Mouse (Mus musculus): ENCODE measurements at regions not wholly inside any gene's neighbourhood (a gene's known extent, or its start where the extent isn't known, plus 50 kb on each side); places are given as distances from the start of the nearest gene placed in this dataset.

- Histone ChIP-seq H3K27me3 (ENCODE audit: control insufficient read depth, insufficient read depth, insufficient read length) (no peaks in the 10 kb centered on the region), H3K79me2 (ENCODE audit: control insufficient read depth, insufficient read depth) (no peaks in the 10 kb centered on the region), H3K4me3 (no peak overlapping the region), H3K36me3 (ENCODE audit: control insufficient read depth, insufficient read depth) (no peaks in the 10 kb centered on the region), H3K4me2 (ENCODE audit: low read depth) (no peak overlapping the region), H3ac (ENCODE audit: control insufficient read depth, insufficient read length) (no peak overlapping the region)
- TF ChIP-seq POLR2AphosphoS2 (IDR thresholded peaks at IDR 0.05; ENCODE audit: insufficient read length, low read depth) = no peak
- TF ChIP-seq TCF12 (IDR thresholded peaks at IDR 0.05; ENCODE audit: insufficient read depth, poor library complexity, severe bottlenecking) = no peak
- TF ChIP-seq MAX (IDR thresholded peaks at IDR 0.05; ENCODE audit: low read depth) = no peak
- TF ChIP-seq MYOD1 (IDR thresholded peaks at IDR 0.05; ENCODE audit: control insufficient read depth in 1 of 3, insufficient read length in 2 of 3, low read depth in 2 of 3) = no peak
- no peak for TF ChIP-seq REST (IDR thresholded peaks at IDR 0.05; ENCODE audit: insufficient read depth, insufficient read length)
- no peak for TF ChIP-seq MYOG (IDR thresholded peaks at IDR 0.05; ENCODE audit: control insufficient read depth in 1 of 3, insufficient read depth in 1 of 3, insufficient read length in 2 of 3, low read depth in 2 of 3)
- no peak for TF ChIP-seq TCF3 (IDR thresholded peaks at IDR 0.05; ENCODE audit: insufficient read length, low read depth)
- TF ChIP-seq E2F4 (IDR thresholded peaks at IDR 0.05; ENCODE audit: insufficient read depth) = no peak
- no peak for TF ChIP-seq CEBPB (IDR thresholded peaks at IDR 0.05; ENCODE audit: insufficient read depth, poor library complexity, severe bottlenecking)
- no peak for TF ChIP-seq POLR2A (IDR thresholded peaks at IDR 0.05; ENCODE audit: insufficient read length, low read depth)
- TF ChIP-seq USF1 (IDR thresholded peaks at IDR 0.05; ENCODE audit: low read depth) = no peak
- no peak for TF ChIP-seq SRF (IDR thresholded peaks at IDR 0.05; ENCODE audit: control insufficient read depth, insufficient read length, low read depth)
These were observed 99.0 kb upstream of the Ankrd1 start for GRCm38 (mm10) chr19:36218921-36219320.

DNA sequence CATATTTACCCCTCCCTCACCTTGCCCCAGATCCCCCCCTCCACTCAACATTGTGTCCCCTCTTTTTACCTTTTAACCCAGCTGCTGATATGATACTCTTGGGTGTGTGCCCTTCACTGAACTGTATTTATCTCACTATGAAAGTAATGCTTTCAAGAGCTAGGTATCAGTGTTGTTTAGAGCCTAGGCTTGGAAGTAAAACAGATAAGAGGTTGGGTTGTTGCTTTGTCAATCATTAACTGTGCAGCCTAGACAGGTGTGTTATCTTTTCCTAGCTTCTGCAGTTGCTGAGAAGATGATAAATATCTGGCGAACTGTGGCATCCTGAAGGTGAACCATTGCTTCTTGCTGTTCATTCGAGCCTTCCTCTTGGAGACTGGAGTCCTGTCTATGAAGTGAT lies 101.2 kb upstream of the Ankrd1 start:
- Histone ChIP-seq H3K27me3 (ENCODE audit: control insufficient read depth, insufficient read depth, insufficient read length) (no peaks in the 10 kb centered on the region), H3K79me2 (ENCODE audit: control insufficient read depth, insufficient read depth) (no peaks in the 10 kb centered on the region), H3K4me3 (no peak overlapping the region), H3ac (ENCODE audit: control insufficient read depth, insufficient read length) (no peak overlapping the region), H3K36me3 (ENCODE audit: control insufficient read depth, insufficient read depth) (no peaks in the 10 kb centered on the region), H3K4me2 (ENCODE audit: low read depth) (no peak overlapping the region)
- TF ChIP-seq REST (IDR thresholded peaks at IDR 0.05; ENCODE audit: insufficient read depth, insufficient read length) = no peak
- TF ChIP-seq TCF12 (IDR thresholded peaks at IDR 0.05; ENCODE audit: insufficient read depth, poor library complexity, severe bottlenecking) = no peak
- no peak for TF ChIP-seq POLR2AphosphoS2 (IDR thresholded peaks at IDR 0.05; ENCODE audit: insufficient read length, low read depth)

DNA sequence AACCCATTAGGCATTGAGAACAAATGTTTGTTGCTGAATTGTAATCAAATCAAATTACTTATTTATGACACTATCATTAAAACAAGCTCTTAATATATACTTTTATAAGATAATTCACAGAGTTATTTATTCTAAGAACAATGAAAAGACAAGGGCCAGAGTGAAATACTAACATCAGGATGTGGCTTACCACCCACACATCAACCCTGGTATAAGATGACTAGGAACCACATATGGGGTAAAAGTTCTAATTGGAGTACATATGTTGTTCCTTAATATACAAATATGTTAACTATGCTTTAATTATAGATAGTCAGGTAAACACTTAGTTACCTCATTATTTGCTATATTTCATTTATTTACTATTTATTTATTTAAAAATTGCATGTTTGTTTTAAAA lies 101.7 kb upstream of the Ankrd1 start:
- no peak overlapping the region for H3K4me3 ChIP-seq
- no peak overlapping the region for H3ac ChIP-seq (ENCODE audit: control insufficient read depth, insufficient read length)
- H3K79me2 ChIP-seq (ENCODE audit: control insufficient read depth, insufficient read depth) = no peaks in the 10 kb centered on the region
- H3K36me3 ChIP-seq (ENCODE audit: control insufficient read depth, insufficient read depth) = no peaks in the 10 kb centered on the region
- TF ChIP-seq TCF3 (IDR thresholded peaks at IDR 0.05; ENCODE audit: insufficient read length, low read depth) (no peak), MAX (IDR thresholded peaks at IDR 0.05; ENCODE audit: low read depth) (no peak), REST (IDR thresholded peaks at IDR 0.05; ENCODE audit: insufficient read depth, insufficient read length) (no peak), E2F4 (IDR thresholded peaks at IDR 0.05; ENCODE audit: insufficient read depth) (no peak), POLR2A (IDR thresholded peaks at IDR 0.05; ENCODE audit: insufficient read length, low read depth) (no peak), MYOG (IDR thresholded peaks at IDR 0.05; ENCODE audit: control insufficient read depth in 1 of 3, insufficient read depth in 1 of 3, insufficient read length in 2 of 3, low read depth in 2 of 3) (no peak), USF1 (IDR thresholded peaks at IDR 0.05; ENCODE audit: low read depth) (no peak), CEBPB (IDR thresholded peaks at IDR 0.05; ENCODE audit: insufficient read depth, poor library complexity, severe bottlenecking) (no peak)
- no peak overlapping the region for H3K4me2 ChIP-seq (ENCODE audit: low read depth)
- no peaks in the 10 kb centered on the region for H3K27me3 ChIP-seq (ENCODE audit: control insufficient read depth, insufficient read depth, insufficient read length)

DNA sequence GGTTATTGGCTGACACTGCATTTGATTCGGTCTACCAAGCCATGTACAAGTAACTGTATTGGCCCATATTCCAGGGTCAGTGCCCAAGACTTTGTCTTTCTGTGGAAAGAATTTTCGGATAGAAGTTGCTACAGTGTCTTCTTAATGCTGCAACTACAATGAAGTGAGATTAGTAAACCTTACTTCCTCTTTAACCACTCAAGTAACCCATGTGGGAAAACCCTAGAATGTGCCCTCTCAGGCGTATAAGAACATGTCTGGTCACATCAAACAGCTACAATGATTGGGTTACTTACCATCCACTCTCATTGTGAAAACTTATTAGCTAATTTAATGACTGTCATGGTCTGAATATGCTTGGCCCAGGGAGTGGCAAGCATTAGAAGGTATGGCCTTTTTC lies 102.3 kb upstream of the Ankrd1 start:
- Histone ChIP-seq H3K36me3 (ENCODE audit: control insufficient read depth, insufficient read depth) (no peaks in the 10 kb centered on the region), H3K27me3 (ENCODE audit: control insufficient read depth, insufficient read depth, insufficient read length) (no peaks in the 10 kb centered on the region), H3ac (ENCODE audit: control insufficient read depth, insufficient read length) (no peak overlapping the region), H3K4me3 (no peak overlapping the region), H3K79me2 (ENCODE audit: control insufficient read depth, insufficient read depth) (no peaks in the 10 kb centered on the region), H3K4me2 (ENCODE audit: low read depth) (no peak overlapping the region)
- no peak for TF ChIP-seq SRF (IDR thresholded peaks at IDR 0.05; ENCODE audit: control insufficient read depth, insufficient read length, low read depth)
- no peak for TF ChIP-seq TCF3 (IDR thresholded peaks at IDR 0.05; ENCODE audit: insufficient read length, low read depth)
- TF ChIP-seq USF1 (IDR thresholded peaks at IDR 0.05; ENCODE audit: low read depth) = no peak
- TF ChIP-seq POLR2AphosphoS2 (IDR thresholded peaks at IDR 0.05; ENCODE audit: insufficient read length, low read depth) = no peak
- no peak for TF ChIP-seq CEBPB (IDR thresholded peaks at IDR 0.05; ENCODE audit: insufficient read depth, poor library complexity, severe bottlenecking)
- no peak for TF ChIP-seq E2F4 (IDR thresholded peaks at IDR 0.05; ENCODE audit: insufficient read depth)
- TF ChIP-seq MYOD1 (IDR thresholded peaks at IDR 0.05; ENCODE audit: control insufficient read depth in 1 of 3, insufficient read length in 2 of 3, low read depth in 2 of 3) = no peak
- TF ChIP-seq REST (IDR thresholded peaks at IDR 0.05; ENCODE audit: insufficient read depth, insufficient read length) = no peak
- TF ChIP-seq MAX (IDR thresholded peaks at IDR 0.05; ENCODE audit: low read depth) = no peak
- TF ChIP-seq POLR2A (IDR thresholded peaks at IDR 0.05; ENCODE audit: insufficient read length, low read depth) = no peak
- TF ChIP-seq TCF12 (IDR thresholded peaks at IDR 0.05; ENCODE audit: insufficient read depth, poor library complexity, severe bottlenecking) = no peak
- no peak for TF ChIP-seq MYOG (IDR thresholded peaks at IDR 0.05; ENCODE audit: control insufficient read depth in 1 of 3, insufficient read depth in 1 of 3, insufficient read length in 2 of 3, low read depth in 2 of 3)

DNA sequence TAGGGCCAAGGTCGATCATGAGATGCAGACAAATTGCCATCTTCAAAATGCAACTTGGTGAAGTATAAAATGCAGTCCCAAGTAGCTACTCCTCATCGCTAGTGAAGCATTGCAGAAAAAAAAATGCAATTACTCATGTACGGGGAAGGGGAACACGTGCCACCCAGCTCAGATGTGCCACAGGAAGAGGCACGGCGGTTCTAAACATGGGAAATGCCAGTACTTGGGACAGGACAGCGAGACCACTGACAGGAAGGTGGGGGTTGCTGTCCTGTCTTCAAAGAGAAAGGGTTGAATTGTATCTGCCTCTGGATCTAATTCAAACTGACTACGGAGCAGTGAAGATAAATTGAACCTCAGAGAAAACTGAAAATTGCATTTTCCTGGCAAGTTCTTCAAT lies 104.6 kb upstream of the Ankrd1 start:
- Histone ChIP-seq H3K4me2 (ENCODE audit: low read depth) (no peak overlapping the region), H3K4me3 (no peak overlapping the region), H3ac (ENCODE audit: control insufficient read depth, insufficient read length) (no peak overlapping the region), H3K36me3 (ENCODE audit: control insufficient read depth, insufficient read depth) (no peaks in the 10 kb centered on the region), H3K79me2 (ENCODE audit: control insufficient read depth, insufficient read depth) (no peaks in the 10 kb centered on the region), H3K27me3 (ENCODE audit: control insufficient read depth, insufficient read depth, insufficient read length) (no peaks in the 10 kb centered on the region)
- no peak for TF ChIP-seq TCF3 (IDR thresholded peaks at IDR 0.05; ENCODE audit: insufficient read length, low read depth)
- TF ChIP-seq MYOG (IDR thresholded peaks at IDR 0.05; ENCODE audit: control insufficient read depth in 1 of 3, insufficient read depth in 1 of 3, insufficient read length in 2 of 3, low read depth in 2 of 3) = no peak
- no peak for TF ChIP-seq MYOD1 (IDR thresholded peaks at IDR 0.05; ENCODE audit: control insufficient read depth in 1 of 3, insufficient read length in 2 of 3, low read depth in 2 of 3)
- no peak for TF ChIP-seq E2F4 (IDR thresholded peaks at IDR 0.05; ENCODE audit: insufficient read depth)
- TF ChIP-seq POLR2AphosphoS2 (IDR thresholded peaks at IDR 0.05; ENCODE audit: insufficient read length, low read depth) = no peak
- TF ChIP-seq REST (IDR thresholded peaks at IDR 0.05; ENCODE audit: insufficient read depth, insufficient read length) = no peak
- no peak for TF ChIP-seq CEBPB (IDR thresholded peaks at IDR 0.05; ENCODE audit: insufficient read depth, poor library complexity, severe bottlenecking)
- TF ChIP-seq USF1 (IDR thresholded peaks at IDR 0.05; ENCODE audit: low read depth) = no peak
- no peak for TF ChIP-seq SRF (IDR thresholded peaks at IDR 0.05; ENCODE audit: control insufficient read depth, insufficient read length, low read depth)
- TF ChIP-seq POLR2A (IDR thresholded peaks at IDR 0.05; ENCODE audit: insufficient read length, low read depth) = no peak
- no peak for TF ChIP-seq MAX (IDR thresholded peaks at IDR 0.05; ENCODE audit: low read depth)
- no peak for TF ChIP-seq TCF12 (IDR thresholded peaks at IDR 0.05; ENCODE audit: insufficient read depth, poor library complexity, severe bottlenecking)
